Mouse (Mus musculus): Measurements from ENCODE around the gene Cmss1.

- TF ChIP-seq CTCF (IDR thresholded peaks at IDR 0.05; ENCODE audit: insufficient read depth, low read depth, low read length): no peak
- TF ChIP-seq POLR2A (IDR thresholded peaks at IDR 0.05; ENCODE audit: insufficient read depth, low read depth, low read length): no peak
Observed at GRCm38 (mm10) chr16:57360785-57361184, 245.9 kb downstream of the Cmss1 start.

Data from olfactory bulb, adult 2 months (tissue).